In the genomic region with DNA sequence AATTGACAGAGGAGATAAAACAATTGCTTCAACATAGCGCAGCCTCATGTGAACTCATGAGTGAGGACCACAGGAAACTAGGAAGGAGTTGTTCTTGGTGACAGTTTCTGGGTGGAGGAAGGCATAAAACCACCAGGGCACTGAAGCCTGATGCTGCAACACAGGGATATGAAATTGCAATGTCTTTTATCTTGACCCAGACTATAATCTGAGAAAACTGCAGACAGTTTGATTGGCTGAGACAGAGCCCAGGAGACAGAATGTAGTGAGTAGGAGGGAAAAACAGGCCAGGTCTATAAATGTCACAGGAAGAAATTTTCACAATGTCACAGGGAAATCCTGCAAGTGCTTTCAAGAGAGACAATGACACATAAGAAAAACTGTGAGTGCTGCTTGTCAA, we compare ENCODE assay signal across 13 mouse cellular contexts.
"Had no signal": no experiment of that assay in that cellular context is flagged by ENCODE, and none has a peak within 500 bp of the region (broad histone marks: within the 10 kb centered on the region; RNA-seq: fewer than 3 reads in every experiment).

No protein-coding gene starts in this region.

- H3K9ac ChIP-seq: limb, embryonic 15.5 days; midbrain, embryonic 12.5 days had no signal

- H3K27ac ChIP-seq: limb, embryonic 15.5 days; midbrain, embryonic 12.5 days had no signal

- H3K4me3 ChIP-seq: limb, embryonic 15.5 days; megakaryocyte, embryonic 14.5 days; midbrain, embryonic 12.5 days had no signal

- H3K4me1 ChIP-seq: limb, embryonic 15.5 days; midbrain, embryonic 12.5 days had no signal

- DNase-seq: kidney, adult 8-10 months; kidney, postnatal 25 days; lung, adult 2 months; lung, postnatal 36 days; right cerebral cortex, adult 18-20 months; right cerebral cortex, postnatal 25 days; thymus, postnatal 36 days had no signal

- H3K4me2 ChIP-seq: limb, embryonic 15.5 days; midbrain, embryonic 12.5 days had no signal

- ATAC-seq: intestine, postnatal 0 days; lung, postnatal 0 days; midbrain, embryonic 16.5 days had no signal

- H3K9me3 ChIP-seq: limb, embryonic 15.5 days; midbrain, embryonic 12.5 days had no signal

- H3K36me3 ChIP-seq: limb, embryonic 15.5 days; midbrain, embryonic 12.5 days had no signal

- H3K27me3 ChIP-seq: limb, embryonic 15.5 days; megakaryocyte, embryonic 14.5 days; midbrain, embryonic 12.5 days had no signal
